Mouse (Mus musculus) limb, embryonic 14.5 days (tissue): ENCODE measurements around the gene Fkbp10. TPM values are rescaled to one million over a fixed set of nuclear protein-coding genes. Genes with fewer than 3 reads are reported as not detected.

ENCODE experiments used
- ATAC-seq: fragments of 200-750 bp; cut with Nextera tagmentation; 2 replicates; pipeline ENCODE4 v1.8.0; 2017; ENCODE audit warnings: low read depth, moderate number of reproducible peaks, moderate TSS enrichment; ENCODE audit not compliant: low FRiP score
- DNase-seq: peaks from one replicate; pipeline ENCODE4 v3.0.0-alpha.2; 2015; ENCODE audit warnings: low spot score
- H3K27ac ChIP-seq: fragments of 300-500 bp; sonication (generic); replicated peaks from 2 replicates; pipeline ENCODE4 v1.5.1; 2014; ENCODE audit warnings: low read depth, mild to moderate bottlenecking, low read length, moderate library complexity, mixed read lengths
- H3K27me3 ChIP-seq: fragments of 300-500 bp; sonication (generic); 2 replicates; pipeline ENCODE4 v1.6.1; 2014; ENCODE audit warnings: low read length, mixed read lengths; ENCODE audit not compliant: control insufficient read depth, insufficient read depth
- H3K36me3 ChIP-seq: fragments of 300-500 bp; sonication (generic); 2 replicates; pipeline ENCODE4 v1.6.1; 2014; ENCODE audit warnings: mild to moderate bottlenecking, low read length, moderate library complexity, mixed read lengths; ENCODE audit not compliant: control insufficient read depth, insufficient read depth
- H3K4me1 ChIP-seq: fragments of 300-500 bp; sonication (generic); 2 replicates; pipeline ENCODE4 v1.6.1; 2014; ENCODE audit warnings: antibody characterized with exemption, low read length, mixed read lengths; ENCODE audit not compliant: control insufficient read depth, insufficient read depth
- H3K4me2 ChIP-seq: fragments of 300-500 bp; sonication (generic); replicated peaks from 2 replicates; pipeline ENCODE4 v1.6.1; 2014; ENCODE audit warnings: low read depth, mild to moderate bottlenecking, low read length, moderate library complexity; ENCODE audit not compliant: severe bottlenecking
- H3K4me3 ChIP-seq: fragments of 300-500 bp; sonication (generic); replicated peaks from 2 replicates; pipeline ENCODE4 v1.5.1; 2014; ENCODE audit warnings: low read length
- H3K9ac ChIP-seq: fragments of 300-500 bp; sonication (generic); 2 replicates; pipeline ENCODE4 v1.6.1; 2014; ENCODE audit warnings: mild to moderate bottlenecking, low read depth, low read length, moderate library complexity; ENCODE audit not compliant: severe bottlenecking
- H3K9me3 ChIP-seq: fragments of 300-500 bp; sonication (generic); 2 replicates; pipeline ENCODE4 v1.6.1; 2016; ENCODE audit warnings: low read length; ENCODE audit not compliant: control insufficient read depth
- POLR2A ChIP-seq: fragments of 200-500 bp; IDR thresholded peaks from 2 replicates; pipeline ENCODE4 v1.8.0; 2012; ENCODE audit warnings: inconsistent platforms, mild to moderate bottlenecking, moderate library complexity, borderline replicate concordance; ENCODE audit not compliant: insufficient read depth, insufficient read length; ENCODE audit errors: extremely low read depth
- WGBS: fragments of 180-500 bp; shearing (Covaris S2); extraction: QIAGEN DNeasy Blood & Tissue Kit; methylation state at CpG from one replicate; pipeline ENCODE4 v1.1.7; 2014; 5-methylcytosine and 5-hydroxymethylcytosine counted together
- polyA plus RNA-seq, 2 experiments: library from polyadenylated mRNA; depleted of rRNA in 1 of 2; stranded (reverse) in 1 of 2; unstranded in 1 of 2; fragments of >200 nt; fragmentation: Nextera tagmentation in 1 of 2; extraction: Ambion mirVana in 1 of 2; gene quantifications; 2 replicates each; pipeline versions ENCODE4 v1.2.1 to v1.2.3; 2012 to 2014

The Fkbp10 gene
- polyA plus RNA-seq, 2 experiments = 179 to 251 TPM

DNA sequence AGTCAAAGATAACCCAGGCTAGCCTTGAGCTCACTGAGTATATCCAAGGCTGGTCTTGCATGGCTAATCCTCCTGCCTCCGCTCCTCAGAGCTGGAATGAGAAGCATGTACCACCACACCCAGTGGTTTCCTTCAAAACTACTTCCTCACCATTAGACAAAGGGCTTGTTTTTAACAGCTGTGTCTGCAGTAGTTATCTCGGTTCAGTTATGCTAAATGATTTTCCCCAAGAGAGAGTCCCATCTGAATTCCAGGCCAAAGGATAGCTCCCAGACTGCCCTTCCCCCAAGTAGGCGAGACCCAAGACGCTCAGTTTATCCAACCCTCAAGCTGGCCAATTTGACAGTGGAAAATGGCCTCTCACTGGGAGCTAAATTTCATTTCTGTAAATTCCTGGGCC lies 39.5 kb upstream of the Fkbp10 start:
- Histone ChIP-seq H3K4me2 (no peak overlapping the region), H3K4me1 (no peaks in the 10 kb centered on the region), H3K27me3 (no peaks in the 10 kb centered on the region), H3K27ac (no peak overlapping the region; the same call in 1 of the 2 replicates), H3K36me3 (peaks cover 80% of the 10 kb centered on the region), H3K4me3 (no peak overlapping the region), H3K9ac (no peak overlapping the region), H3K9me3 (no peaks in the 10 kb centered on the region)
- ATAC-seq = no peak
- DNase-seq = no peak
- TF ChIP-seq POLR2A = no peak
- 66% methylated on average over 4 of the region's 4 CpGs for WGBS

DNA sequence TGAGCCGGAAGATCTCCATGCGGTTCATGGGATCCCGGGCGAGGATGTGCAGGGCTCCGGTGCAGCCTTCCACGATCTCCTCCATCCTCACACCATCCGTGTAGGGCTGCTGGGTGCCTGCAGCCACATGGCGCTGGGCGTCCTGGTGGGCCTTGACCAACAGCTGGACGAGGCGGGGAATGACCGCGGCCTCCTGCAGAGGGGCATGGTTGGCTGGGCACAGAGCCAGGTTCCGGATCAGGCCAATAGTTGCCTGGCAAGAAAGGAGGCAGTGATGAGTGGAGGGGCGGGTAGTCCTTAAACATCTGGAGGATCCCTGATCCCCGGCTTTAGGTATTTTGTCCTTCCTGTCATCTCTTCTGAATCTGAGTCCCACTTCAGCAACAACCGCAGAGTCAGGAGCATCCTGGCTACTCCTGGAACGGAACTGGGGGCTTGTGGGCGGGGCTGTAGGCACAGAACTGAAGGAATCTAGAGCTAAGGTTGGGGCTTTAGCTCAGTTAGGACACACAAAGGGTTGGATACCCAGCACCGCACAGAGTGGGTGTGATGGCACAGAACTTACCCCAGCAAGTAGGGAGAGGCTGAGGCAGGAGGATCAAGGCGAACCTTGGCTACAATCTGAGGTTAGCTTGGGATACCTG lies 38.6 kb upstream of the Fkbp10 start:
- DNase-seq = no peak
- Histone ChIP-seq H3K36me3 (peaks cover 77% of the 10 kb centered on the region), H3K9me3 (no peaks in the 10 kb centered on the region), H3K4me2 (no peak overlapping the region), H3K9ac (no peak overlapping the region), H3K4me1 (no peaks in the 10 kb centered on the region), H3K27me3 (no peaks in the 10 kb centered on the region), H3K27ac (no peak overlapping the region), H3K4me3 (no peak overlapping the region)
- ATAC-seq = no peak
- no peak for TF ChIP-seq POLR2A
- WGBS = 89% methylated on average over 21 of the region's 21 CpGs

DNA sequence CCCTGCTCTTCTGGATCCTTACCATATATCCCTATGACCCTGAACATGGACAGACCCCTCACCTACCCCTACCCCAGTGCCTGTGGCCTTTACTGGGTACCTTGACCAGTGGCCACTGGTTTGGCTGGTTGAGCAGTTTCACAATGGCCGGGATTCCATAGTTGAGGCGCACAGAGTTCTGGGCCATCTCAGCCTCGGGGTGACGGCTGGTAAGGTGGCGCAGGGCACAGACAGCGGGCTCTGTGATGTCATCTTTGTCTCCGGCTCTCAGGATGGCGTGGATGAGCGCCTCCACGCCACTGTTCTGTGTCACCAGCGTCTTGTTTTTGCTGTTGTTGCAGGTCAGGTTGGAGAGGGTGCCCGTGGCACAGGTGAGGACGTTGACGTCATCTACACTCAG lies 37.5 kb upstream of the Fkbp10 start:
- H3K4me3 ChIP-seq = no peak overlapping the region
- no peak overlapping the region for H3K9ac ChIP-seq
- TF ChIP-seq POLR2A = no peak
- 95% methylated on average over 14 of the region's 14 CpGs for WGBS
- peaks cover 79% of the 10 kb centered on the region for H3K36me3 ChIP-seq
- no peak overlapping the region for H3K4me2 ChIP-seq
- H3K9me3 ChIP-seq = no peaks in the 10 kb centered on the region
- DNase-seq (no peak), ATAC-seq (no peak)
- H3K4me1 ChIP-seq = no peaks in the 10 kb centered on the region
- H3K27me3 ChIP-seq = no peaks in the 10 kb centered on the region
- no peak overlapping the region for H3K27ac ChIP-seq

DNA sequence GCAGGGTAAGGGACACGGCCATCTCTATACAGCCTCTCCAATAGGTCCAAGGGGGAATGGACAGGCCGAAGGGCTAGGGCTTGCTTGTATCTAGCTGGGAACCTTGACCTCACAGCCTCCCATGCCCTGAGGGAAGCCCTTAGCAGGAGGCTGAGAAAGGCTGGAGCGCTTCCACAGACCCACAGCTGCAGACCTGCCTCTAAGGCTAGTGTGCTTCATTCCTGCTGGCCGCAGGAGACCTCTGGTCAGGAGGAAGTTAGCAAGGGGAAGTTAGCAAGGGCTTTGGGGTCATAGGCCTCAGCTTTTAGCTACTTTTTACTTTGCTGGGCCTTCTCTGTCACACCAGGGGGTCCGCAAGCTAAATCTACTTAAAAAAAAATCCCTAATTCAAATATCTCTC lies 37.1 kb upstream of the Fkbp10 start:
- Histone ChIP-seq H3K9me3 (no peaks in the 10 kb centered on the region), H3K4me2 (no peak overlapping the region), H3K4me3 (no peak overlapping the region), H3K27ac (no peak overlapping the region), H3K9ac (no peak overlapping the region), H3K4me1 (no peaks in the 10 kb centered on the region), H3K27me3 (no peaks in the 10 kb centered on the region), H3K36me3 (peaks cover 79% of the 10 kb centered on the region)
- no peak for TF ChIP-seq POLR2A
- WGBS = 78% methylated on average over 5 of the region's 5 CpGs
- DNase-seq (no peak), ATAC-seq (no peak)

DNA sequence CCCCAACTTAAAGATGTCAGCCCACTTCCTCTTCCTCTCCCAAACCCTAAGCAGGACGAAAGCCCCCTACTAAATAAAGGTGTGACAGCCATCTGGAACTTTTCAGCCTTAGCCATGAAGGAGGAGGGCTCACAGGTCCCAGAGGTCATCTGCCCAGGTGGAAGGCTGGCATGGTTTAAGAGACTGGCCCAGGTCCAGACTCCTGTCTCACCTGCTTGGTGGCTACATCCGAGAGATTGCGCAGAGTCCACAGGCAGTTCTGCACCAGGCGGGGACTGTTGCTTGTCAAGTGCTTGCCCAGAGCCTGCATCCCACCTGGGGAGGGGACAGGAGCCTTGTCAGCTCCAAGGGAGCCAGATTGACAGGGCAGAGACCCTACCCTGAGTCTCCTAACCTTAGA lies 36.2 kb upstream of the Fkbp10 start:
- Histone ChIP-seq H3K4me2 (no peak overlapping the region), H3K9ac (no peak overlapping the region), H3K27ac (no peak overlapping the region), H3K4me1 (no peaks in the 10 kb centered on the region), H3K9me3 (no peaks in the 10 kb centered on the region), H3K36me3 (peaks cover 77% of the 10 kb centered on the region), H3K4me3 (no peak overlapping the region), H3K27me3 (no peaks in the 10 kb centered on the region)
- ATAC-seq (no peak), DNase-seq (no peak)
- WGBS = 80% methylated on average over 4 of the region's 4 CpGs
- no peak for TF ChIP-seq POLR2A
